Mouse (Mus musculus) left cerebral cortex, postnatal 25 days (tissue): ENCODE measurements around the gene Olfr1000. TPM values are rescaled to one million over a fixed set of nuclear protein-coding genes. Genes with fewer than 3 reads are reported as not detected.
"Not testable (repeated sequence)": the region's sequence is repeated elsewhere in the genome, so short reads cannot be mapped to it uniquely, and the experiment has no call there.

Experiments
- DNase-seq, 2 experiments: peaks; one replicate each; pipeline ENCODE4 v3.0.0; 2022; ENCODE audit warnings: low spot score in 2 of 2, mixed read lengths in 1 of 2
- intact Hi-C: fragments of 180-260 bp; cut with DNase I; formaldehyde crosslinking; loops from one replicate; pipeline ENCODE4 v1.15.1; 2025
- total RNA-seq, 2 experiments: library from RNA; stranded (reverse); gene quantifications; 2 replicates each; pipeline ENCODE4 v1.2.3; 2021

The Olfr1000 gene
- total RNA-seq: not detected

GRCm38 (mm10) chr2:85611803-85612202 lies at the start of gene Olfr1000:
Gene Olfr1000, minus strand, starts transcription at chr2:85611903.
- intact Hi-C loops: no loop called here
- DNase-seq: no peak

- DNase-seq: no peak
- intact Hi-C loops: no loop called here
Observed at GRCm38 (mm10) chr2:85650604-85651003, 38.9 kb upstream of the Olfr1000 start, which contains the start of gene Olfr1002. Gene Olfr1002, minus strand, starts transcription at chr2:85650704.

- intact Hi-C loops, DNase-seq: not testable (repeated sequence)
Observed at GRCm38 (mm10) chr2:85588648-85589047, 23.1 kb downstream of the Olfr1000 start, which contains the start of gene Olfr998. Gene Olfr998, plus strand, starts transcription at chr2:85588948.

GRCm38 (mm10) chr2:85578915-85579314 lies 32.8 kb downstream of the Olfr1000 start, which contains the start of gene Olfr996:
Gene Olfr996, plus strand, starts transcription at chr2:85579215.
- intact Hi-C loops: no loop called here
- DNase-seq: no peak

DNA sequence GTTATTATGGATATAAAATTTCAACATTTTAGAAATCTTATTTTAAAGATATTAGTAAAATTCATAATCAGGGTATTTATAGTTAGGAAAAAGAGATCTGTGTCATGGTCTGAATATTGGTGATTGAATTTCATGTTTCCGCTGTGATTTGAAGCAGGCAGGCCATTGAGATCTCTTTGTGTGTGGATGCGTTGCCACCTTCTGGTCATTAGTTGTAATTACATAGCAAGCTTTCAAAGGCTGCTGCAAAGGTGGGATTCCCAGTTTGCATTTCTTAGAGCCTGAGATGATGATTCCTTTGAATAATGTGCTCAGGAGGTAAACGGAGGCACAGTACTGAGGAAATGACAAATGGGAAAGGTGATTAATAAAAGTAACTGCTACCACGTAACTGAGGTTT lies 50.5 kb downstream of the Olfr1000 start:
- intact Hi-C loops: loop anchor here (1.0 to 2.0 kb wide), 2 partner anchors 314 to 438 kb away; no protein-coding TSS in a partner anchor
- peak; percentile 58 to 66 for DNase-seq

- intact Hi-C loops: loop anchor here (2.0 kb wide), 1 partner anchor 313 kb away; no protein-coding TSS in a partner anchor
Observed at GRCm38 (mm10) chr2:85560226-85560625, 51.5 kb downstream of the Olfr1000 start.

More at GRCm38 (mm10) chr2:85560226-85560625, 51.5 kb downstream of the Olfr1000 start:
- DNase-seq: peak in 1 of 2 experiments; percentile 1

Other genes starting within 250 kb of the Olfr1000 start
- gene Olfr988, start 248.7 kb downstream of the Olfr1000 start, total RNA-seq: not detected
- gene Olfr992, start 202.4 kb downstream of the Olfr1000 start, total RNA-seq: not detected
- not detected for gene Olfr993, start 197.0 kb downstream of the Olfr1000 start, total RNA-seq
- gene Olfr994, start 175.5 kb downstream of the Olfr1000 start, total RNA-seq: not detected
- gene Olfr995, start 168.3 kb downstream of the Olfr1000 start, total RNA-seq: not detected
- gene 4833423E24Rik, start 92.9 kb downstream of the Olfr1000 start, total RNA-seq: under 1 TPM in 1 of 2 experiments, not detected in 1; 0.30 TPM
- not detected for gene Olfr996, start 32.7 kb downstream of the Olfr1000 start, total RNA-seq
- not detected for gene Olfr998, start 23.0 kb downstream of the Olfr1000 start, total RNA-seq
- gene Olfr1002, start 38.8 kb upstream of the Olfr1000 start, total RNA-seq: not detected
- gene Olfr154, start 52.6 kb upstream of the Olfr1000 start, total RNA-seq: not detected
- gene Olfr1006, start 66.9 kb upstream of the Olfr1000 start, total RNA-seq: not detected
- gene Olfr1008, start 77.5 kb upstream of the Olfr1000 start, total RNA-seq: not detected
- gene Olfr1009, start 103.5 kb upstream of the Olfr1000 start, total RNA-seq: not detected
- not detected for gene Olfr1012, start 150.9 kb upstream of the Olfr1000 start, total RNA-seq
- not detected for gene Olfr1013, start 155.2 kb upstream of the Olfr1000 start, total RNA-seq
- not detected for gene Olfr1014, start 160.8 kb upstream of the Olfr1000 start, total RNA-seq
- gene Olfr1015, start 170.1 kb upstream of the Olfr1000 start, total RNA-seq: not detected
- gene Olfr1016, start 190.6 kb upstream of the Olfr1000 start, total RNA-seq: not detected
- not detected for gene Olfr1018, start 206.6 kb upstream of the Olfr1000 start, total RNA-seq
- not detected for gene Olfr1019, start 233.6 kb upstream of the Olfr1000 start, total RNA-seq
- gene Olfr1020, start 235.1 kb upstream of the Olfr1000 start, total RNA-seq: not detected